19 mouse cellular contexts compared by ENCODE assay signal in the genomic region with DNA sequence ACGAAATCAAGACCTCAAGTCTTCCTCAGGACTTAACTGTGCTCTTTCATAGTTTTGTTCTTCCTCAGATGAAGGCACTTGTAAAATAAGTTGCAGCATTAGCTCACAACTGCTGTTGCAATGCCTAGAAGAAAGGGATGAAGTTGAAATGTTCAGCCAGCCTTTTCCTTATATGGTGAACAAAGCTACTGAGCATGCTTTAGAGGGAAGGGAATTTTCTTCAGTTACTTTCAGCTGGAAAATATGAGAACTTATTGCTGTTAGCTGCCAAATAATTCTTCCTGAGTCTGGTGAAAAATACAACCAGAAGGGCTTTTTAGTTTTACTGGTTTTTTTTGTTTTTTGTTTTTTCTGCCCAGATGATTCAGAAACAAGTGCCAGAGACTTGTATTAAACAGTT. TPM values are rescaled to one million over a fixed set of nuclear protein-coding genes. Genes with fewer than 3 reads are reported as not detected.
DNase-seq lines count a peak whose midpoint lies in the region; ATAC-seq lines count a peak whose summit lies in the region.
"Had no signal": no experiment of that assay in that cellular context is flagged by ENCODE, and none has a peak within 500 bp of the region (broad histone marks: within the 10 kb centered on the region; RNA-seq: fewer than 3 reads in every experiment).

No protein-coding gene starts in this region.

- H3K27ac ChIP-seq in intestine, embryonic 16.5 days (ENCODE audit: low read length): peak overlapping the region; percentile 83
- peak overlapping the region; percentile 90; the same call in 1 of the 2 replicates for H3K27ac ChIP-seq in stomach, embryonic 14.5 days (ENCODE audit: low read length)
- H3K27ac ChIP-seq in hindbrain, embryonic 11.5 days (ENCODE audit: low read depth, low read length): no peak overlapping the region
- H3K27ac ChIP-seq: forebrain, embryonic 15.5 days had no signal

- ATAC-seq in intestine, embryonic 16.5 days: no peak
- no peak for ATAC-seq in stomach, embryonic 14.5 days (ENCODE audit: insufficient number of reproducible peaks, insufficient read depth, low FRiP score, low read depth)
- no peak for ATAC-seq in hindbrain, embryonic 11.5 days (ENCODE audit: low FRiP score)
- ATAC-seq: activated CD4-positive, CD25-positive, alpha-beta regulatory T cell, adult 4 months; forebrain, embryonic 15.5 days had no signal

- no peaks in the 10 kb centered on the region for H3K9me3 ChIP-seq in intestine, embryonic 16.5 days (ENCODE audit: control insufficient read depth, low read length)
- no peaks in the 10 kb centered on the region for H3K9me3 ChIP-seq in stomach, embryonic 14.5 days (ENCODE audit: control insufficient read depth, low read depth, low read length)
- no peaks in the 10 kb centered on the region for H3K9me3 ChIP-seq in hindbrain, embryonic 11.5 days (ENCODE audit: control insufficient read depth, low read length)
- H3K9me3 ChIP-seq: forebrain, embryonic 15.5 days; kidney, embryonic 15.5 days had no signal

- H3K4me2 ChIP-seq in intestine, embryonic 16.5 days (ENCODE audit: low read depth, low read length): no peak overlapping the region
- no peak overlapping the region for H3K4me2 ChIP-seq in stomach, embryonic 14.5 days (replicated peaks; ENCODE audit: low read depth, low read length)
- no peak overlapping the region for H3K4me2 ChIP-seq in hindbrain, embryonic 11.5 days (replicated peaks; ENCODE audit: low read depth, low read length)
- H3K4me2 ChIP-seq: forebrain, embryonic 15.5 days; kidney, embryonic 15.5 days had no signal

- 59% methylated on average over 1 of the region's 1 CpGs for WGBS in intestine, embryonic 16.5 days
- WGBS in stomach, embryonic 14.5 days: 67% methylated on average over 1 of the region's 1 CpGs
- WGBS in hindbrain, embryonic 11.5 days: 79% methylated on average over 1 of the region's 1 CpGs

- DNase-seq in gastrocnemius, adult 18-20 months (ENCODE audit: low spot score): peak; percentile 35
- DNase-seq in gastrocnemius, postnatal 36 days: no peak
- peak; percentile 4 for DNase-seq in kidney, adult 9 months
- no peak for DNase-seq in kidney, adult 11 months
- no peak for DNase-seq in adrenal gland, adult 18-20 months (ENCODE audit: low spot score in 2 of 2)
- no peak for DNase-seq in hindbrain, embryonic 11.5 days (ENCODE audit: low spot score)
- DNase-seq: cerebellum, adult 9-10 months; thymus, adult 2 months had no signal

- H3K36me3 ChIP-seq in intestine, embryonic 16.5 days (ENCODE audit: control insufficient read depth, insufficient read depth, low read length): no peaks in the 10 kb centered on the region
- H3K36me3 ChIP-seq in stomach, embryonic 14.5 days (ENCODE audit: control insufficient read depth, insufficient read depth, low read length): peaks cover 12% of the 10 kb centered on the region; the same call in 1 of the 2 replicates
- H3K36me3 ChIP-seq in hindbrain, embryonic 11.5 days (ENCODE audit: control insufficient read depth, insufficient read depth, low read length): no peaks in the 10 kb centered on the region

- H3K27me3 ChIP-seq in intestine, embryonic 16.5 days (replicated peaks; ENCODE audit: control insufficient read depth, insufficient read depth, low read length): no peaks in the 10 kb centered on the region
- no peaks in the 10 kb centered on the region for H3K27me3 ChIP-seq in stomach, embryonic 14.5 days (ENCODE audit: control insufficient read depth, insufficient read depth, low read length)
- no peaks in the 10 kb centered on the region for H3K27me3 ChIP-seq in hindbrain, embryonic 11.5 days (ENCODE audit: control insufficient read depth, insufficient read depth, low read length)
- H3K27me3 ChIP-seq: forebrain, embryonic 15.5 days; kidney, embryonic 15.5 days had no signal

- intact Hi-C loops in gastrocnemius, postnatal 36 days (cut with DNase I): loop anchor here (5.0 kb wide), 1 partner anchor 44 kb away; the partner anchor contains the start of gene Esyt2

- H3K4me1 ChIP-seq in intestine, embryonic 16.5 days (ENCODE audit: control insufficient read depth, insufficient read depth, low read length): no peaks in the 10 kb centered on the region
- 0 out of 2 replicates have a peak, but pooled peaks cover 5% of the 10 kb centered on the region for H3K4me1 ChIP-seq in stomach, embryonic 14.5 days (ENCODE audit: control insufficient read depth, insufficient read depth, low read length)
- no peaks in the 10 kb centered on the region for H3K4me1 ChIP-seq in hindbrain, embryonic 11.5 days (replicated peaks; ENCODE audit: control insufficient read depth, insufficient read depth, low read length)
- H3K4me1 ChIP-seq: kidney, embryonic 15.5 days had no signal

- no peak overlapping the region for H3K9ac ChIP-seq in intestine, embryonic 16.5 days (ENCODE audit: low read depth, low read length)
- H3K9ac ChIP-seq in stomach, embryonic 14.5 days (replicated peaks; ENCODE audit: low read depth, low read length): no peak overlapping the region
- H3K9ac ChIP-seq in hindbrain, embryonic 11.5 days (ENCODE audit: low read depth, low read length): no peak overlapping the region
- H3K9ac ChIP-seq: forebrain, embryonic 15.5 days; kidney, embryonic 15.5 days had no signal

- H3K4me3 ChIP-seq in intestine, embryonic 16.5 days (ENCODE audit: low read length): no peak overlapping the region
- no peak overlapping the region for H3K4me3 ChIP-seq in stomach, embryonic 14.5 days (ENCODE audit: low read depth, low read length)
- H3K4me3 ChIP-seq in hindbrain, embryonic 11.5 days (ENCODE audit: low read depth, low read length): no peak overlapping the region
- H3K4me3 ChIP-seq: forebrain, embryonic 15.5 days; kidney, embryonic 15.5 days had no signal

RNA-seq across cellular contexts. Expression of gene Esyt2, which starts 45.2 kb away (rescaled TPM):
- total RNA-seq in gastrocnemius, adult 18-20 months (2021): 10 to 100 TPM; 26.0 to 30.2 TPM
- total RNA-seq in gastrocnemius, postnatal 36 days (2021): 10 to 100 TPM; 18.7 to 20.6 TPM
- polyA plus RNA-seq in intestine, embryonic 16.5 days (2015; fragmentation: Nextera tagmentation; extraction: Ambion mirVana): 15.7 and 18.0 TPM in 2 replicates
- polyA plus RNA-seq in stomach, embryonic 14.5 days (2014; fragmentation: Nextera tagmentation; extraction: Ambion mirVana): 44.6 and 47.7 TPM in 2 replicates
- 10 to 100 TPM; 50.0 to 54.6 TPM for total RNA-seq in adrenal gland, adult 18-20 months (2021)
- polyA plus RNA-seq in hindbrain, embryonic 11.5 days (2014; fragmentation: Nextera tagmentation; extraction: Ambion mirVana): 18.8 and 22.1 TPM in 2 replicates

RNA-seq across cellular contexts. Expression of gene Gm11027, which starts 51.0 kb away (rescaled TPM):
- not detected for total RNA-seq in gastrocnemius, adult 18-20 months (2021)
- not detected for total RNA-seq in gastrocnemius, postnatal 36 days (2021)
- polyA plus RNA-seq in intestine, embryonic 16.5 days (2015; fragmentation: Nextera tagmentation; extraction: Ambion mirVana): not detected in 2 replicates
- not detected in 2 replicates for polyA plus RNA-seq in stomach, embryonic 14.5 days (2014; fragmentation: Nextera tagmentation; extraction: Ambion mirVana)
- not detected for total RNA-seq in adrenal gland, adult 18-20 months (2021)
- polyA plus RNA-seq in hindbrain, embryonic 11.5 days (2014; fragmentation: Nextera tagmentation; extraction: Ambion mirVana): not detected in 2 replicates
- total RNA-seq: ES-E14; layer of hippocampus, postnatal 14 days; liver, adult 2 months; megakaryocyte-erythroid progenitor cell, adult 5-6 weeks had no signal
- polyA plus RNA-seq: activated CD4-positive, CD25-positive, alpha-beta regulatory T cell, adult 4 months; forebrain, embryonic 15.5 days; heart, embryonic 16.5 days; kidney, embryonic 15.5 days; liver, adult 2 months; small intestine, adult 2 months; thymus, adult 2 months had no signal

Comparison
In these comparisons a context has a peak if more than half of its experiments do, and no peak if none do; other contexts are left out.
1. DNase-seq: peak in gastrocnemius, adult 18-20 months (single experiment) and kidney, adult 9 months (single experiment); none in gastrocnemius, postnatal 36 days (0 of 2), kidney, adult 11 months (single experiment), adrenal gland, adult 18-20 months (0 of 2) and hindbrain, embryonic 11.5 days (single experiment).